Mouse (Mus musculus) monocyte, adult 5-6 weeks (primary cell): ENCODE data around the gene Vcam1. TPM values are rescaled to one million over a fixed set of nuclear protein-coding genes. Genes with fewer than 3 reads are reported as not detected.

ENCODE experiments used
- ATAC-seq: fragments of 153-309, 156-312 bp; replicated peaks from 2 replicates; pipeline ENCODE4 v1.8.0; 2017; ENCODE audit warnings: mild to moderate bottlenecking; ENCODE audit not compliant: low TSS enrichment, insufficient number of reproducible peaks, severe bottlenecking, poor library complexity, low FRiP score
- total RNA-seq: library from RNA; stranded (forward); fragments of 200-1000, 200-491, 200-594 nt; gene quantifications from 3 replicates; pipeline ENCODE4 v1.2.3, GENCODE M21; 2017

Vcam1 gene
- total RNA-seq, 1 experiment from 2014 or later = not detected

DNA sequence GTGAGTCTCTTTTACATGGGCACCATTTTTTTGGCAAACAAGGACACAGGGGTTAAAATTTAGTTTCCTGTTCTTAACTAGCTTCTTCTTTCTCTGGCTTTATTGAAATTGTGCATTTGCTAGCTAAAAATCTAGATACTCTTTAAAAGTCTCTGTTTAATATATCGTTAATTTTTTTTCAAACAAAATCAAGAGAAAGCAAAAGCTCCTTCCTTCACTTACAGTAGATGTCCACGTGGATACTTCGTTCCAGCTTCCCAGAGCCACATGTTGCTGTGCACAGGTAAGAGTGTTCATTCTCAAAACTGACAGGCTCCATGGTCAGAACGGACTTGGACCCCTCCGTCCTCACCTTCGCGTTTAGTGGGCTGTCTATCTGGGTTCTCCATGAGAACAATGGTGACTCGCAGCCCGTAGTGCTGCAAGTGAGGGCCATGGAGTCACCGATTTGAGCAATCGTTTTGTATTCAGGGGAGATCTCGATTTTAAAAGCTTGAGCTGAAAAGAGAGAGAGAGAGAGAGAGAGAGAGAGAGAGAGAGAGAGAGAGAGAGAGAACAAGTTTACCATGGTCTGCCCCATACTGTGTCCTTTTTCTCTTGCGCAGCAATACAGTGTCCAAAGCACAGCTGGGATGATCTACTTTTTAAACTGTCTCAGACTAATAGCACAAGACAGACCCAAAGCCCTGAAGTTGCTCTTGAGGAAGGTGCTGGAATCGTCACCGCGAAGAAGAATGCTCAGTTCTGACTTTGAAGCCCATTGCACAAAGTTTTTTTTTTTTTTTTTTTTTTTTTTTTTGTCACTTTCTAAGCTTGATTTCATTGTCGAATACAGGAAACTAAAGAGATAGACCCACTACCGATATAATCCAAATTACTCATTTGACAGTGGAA is 930 bp downstream of the Vcam1 start:
- ATAC-seq = no peak

GRCm38 (mm10) chr3:116127836-116128235 is 1.7 kb downstream of the Vcam1 start:
- no peak for ATAC-seq

GRCm38 (mm10) chr3:116127281-116127680 is 2.2 kb downstream of the Vcam1 start:
- no peak for ATAC-seq

DNA sequence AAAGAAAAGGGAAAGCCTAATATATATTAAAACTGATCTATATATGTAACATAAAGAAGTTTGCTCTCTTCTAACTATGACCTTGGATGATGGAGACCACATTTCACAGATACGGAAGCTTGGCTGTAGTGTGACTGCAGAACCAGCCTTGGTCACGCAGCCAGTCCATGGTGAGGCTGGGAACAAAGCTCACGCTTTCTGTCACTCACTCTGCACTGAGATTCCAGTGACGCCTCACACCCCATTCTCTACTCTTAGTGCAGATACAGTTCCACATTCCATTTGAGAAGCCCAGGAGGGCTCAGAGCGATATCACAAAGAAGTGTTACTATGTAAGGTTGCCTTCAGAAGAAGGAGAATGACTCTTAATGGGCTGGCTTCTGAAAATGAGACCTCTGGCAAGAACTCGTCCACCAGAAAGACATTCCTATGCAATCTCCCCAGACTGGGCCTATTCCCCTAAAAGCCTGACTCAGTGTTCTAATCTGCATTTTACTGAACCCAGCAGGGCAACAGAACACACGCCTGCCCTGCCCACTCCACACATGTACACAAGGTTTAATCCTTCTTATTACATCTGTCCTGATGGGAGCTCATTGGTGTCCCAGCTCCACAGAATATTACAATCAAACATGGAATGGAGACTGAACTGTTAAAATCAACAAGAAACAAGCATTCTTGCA is 2.8 kb downstream of the Vcam1 start:
- ATAC-seq = no peak

DNA sequence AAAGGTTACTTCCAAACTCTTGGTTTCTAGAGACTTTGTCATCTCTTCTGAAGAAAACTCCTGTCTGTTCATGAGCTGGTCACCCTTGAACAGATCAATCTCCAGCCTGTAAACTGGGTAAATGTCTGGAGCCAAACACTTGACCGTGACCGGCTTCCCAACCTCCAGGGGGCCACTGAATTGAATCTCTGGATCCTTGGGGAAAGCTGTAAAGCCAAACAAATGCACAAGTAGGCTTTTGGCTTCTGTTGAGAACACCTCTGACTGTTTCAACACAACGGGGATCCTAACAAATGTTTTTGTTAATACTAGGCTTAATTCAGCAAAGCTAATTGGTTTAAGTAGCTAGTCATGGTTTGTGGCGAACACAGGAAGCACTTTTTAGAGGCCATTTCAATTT is 3.4 kb downstream of the Vcam1 start:
- no peak for ATAC-seq

DNA sequence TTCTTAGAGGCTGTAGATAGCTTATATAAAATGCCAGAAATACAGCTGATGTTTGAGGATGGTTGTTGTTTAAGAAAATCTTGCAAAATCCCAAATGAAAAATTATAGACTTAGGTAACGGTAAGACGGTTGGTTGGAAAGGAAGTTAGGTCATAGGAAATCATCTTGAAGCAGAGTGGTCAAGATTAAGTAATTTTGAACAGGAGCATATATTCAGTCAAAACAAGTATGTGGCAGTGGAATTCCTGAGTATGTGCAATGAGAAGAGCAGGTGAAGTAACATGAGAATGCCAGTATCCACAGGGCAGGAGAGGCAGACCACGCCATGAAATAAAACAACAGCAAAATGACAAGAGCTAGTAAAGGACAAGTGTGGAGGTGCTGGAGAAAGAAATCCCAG is 5.7 kb downstream of the Vcam1 start:
- no peak for ATAC-seq

GRCm38 (mm10) chr3:116122696-116123095 is 6.8 kb downstream of the Vcam1 start:
- ATAC-seq = no peak

- ATAC-seq = no peak
Observed at GRCm38 (mm10) chr3:116121026-116121425, 8.5 kb downstream of the Vcam1 start.

- ATAC-seq = no peak
Observed at GRCm38 (mm10) chr3:116120391-116120790, 9.1 kb downstream of the Vcam1 start.

DNA sequence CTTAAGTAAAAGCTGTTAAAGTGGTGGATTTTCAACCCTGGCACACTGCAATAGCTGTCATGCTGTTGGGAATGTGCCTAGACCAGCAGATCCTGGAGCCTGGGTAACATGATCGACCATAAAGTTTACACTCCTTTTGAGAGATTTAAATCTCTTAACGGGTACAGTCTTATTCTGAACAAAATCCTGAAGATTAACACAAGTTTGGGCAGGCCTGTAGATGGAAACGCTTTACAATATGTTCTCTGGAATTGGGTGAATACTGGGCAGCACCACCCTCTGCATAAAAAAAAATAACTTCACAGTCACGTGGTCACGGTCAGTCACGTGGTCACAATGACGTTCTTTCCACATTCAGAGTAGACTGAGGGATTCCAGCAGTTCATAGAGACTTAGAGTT is 10.3 kb downstream of the Vcam1 start:
- no peak for ATAC-seq

DNA sequence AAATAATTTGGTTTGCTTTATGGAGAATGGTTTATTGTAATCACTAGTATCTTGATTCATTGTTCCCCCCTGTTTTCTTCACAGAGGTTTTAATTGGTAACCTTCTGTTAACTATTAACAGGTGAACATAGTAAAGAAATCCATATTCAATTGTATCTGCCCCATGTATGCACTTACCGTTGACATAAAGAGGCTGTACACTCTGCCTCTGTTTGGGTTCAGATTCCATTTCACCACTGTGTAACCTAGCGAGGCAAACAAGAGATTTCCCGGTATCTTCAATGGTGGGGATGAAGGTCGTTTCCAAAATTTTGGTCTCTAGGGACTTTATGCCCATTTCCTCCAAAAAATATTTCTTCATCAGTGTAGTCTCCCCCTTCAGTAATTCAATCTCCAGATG is 12.4 kb downstream of the Vcam1 start:
- no peak for ATAC-seq

DNA sequence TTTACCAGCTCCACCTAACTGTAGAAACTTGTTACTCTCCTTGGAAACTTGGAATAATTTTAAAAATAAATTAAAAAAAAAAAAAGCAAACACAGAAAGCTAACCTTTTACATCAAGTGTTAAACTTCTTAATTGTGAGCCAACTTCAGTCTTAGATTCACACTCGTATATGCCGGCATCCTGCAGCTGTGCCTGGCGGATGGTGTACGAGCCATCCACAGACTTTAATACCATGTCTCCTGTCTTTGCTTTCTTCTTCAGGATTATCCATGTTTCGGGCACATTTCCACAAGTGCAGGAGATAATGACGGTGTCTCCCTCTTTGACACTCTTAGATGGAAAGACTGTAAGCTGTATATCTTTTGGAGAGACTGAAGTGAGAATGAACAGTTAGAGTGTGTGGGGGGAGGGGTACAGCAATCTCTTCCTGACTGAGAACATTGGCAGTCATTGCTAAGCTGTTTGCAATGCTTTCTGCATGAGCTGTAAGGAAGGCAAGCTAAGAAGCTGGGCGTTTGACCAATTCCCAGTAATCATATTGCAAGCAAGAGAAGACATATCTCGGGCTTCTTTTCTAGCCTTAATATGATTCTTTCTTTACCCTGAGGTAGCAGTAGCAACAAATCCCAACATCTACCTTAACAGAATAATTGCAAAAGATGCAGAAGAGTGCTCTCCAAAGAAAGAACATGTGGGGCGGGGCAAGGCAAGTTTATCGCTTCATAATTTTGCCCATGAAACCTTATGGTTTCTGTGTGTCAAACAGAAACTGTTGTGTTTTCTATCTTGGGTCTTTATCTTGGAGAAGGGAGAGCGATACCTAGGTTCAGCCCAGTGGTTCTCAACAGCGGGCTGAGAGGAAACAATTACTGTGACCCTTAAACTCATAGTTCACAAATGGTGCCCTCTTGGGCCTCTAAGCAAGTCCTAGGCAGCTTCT is 15.0 kb downstream of the Vcam1 start:
- ATAC-seq = no peak

DNA sequence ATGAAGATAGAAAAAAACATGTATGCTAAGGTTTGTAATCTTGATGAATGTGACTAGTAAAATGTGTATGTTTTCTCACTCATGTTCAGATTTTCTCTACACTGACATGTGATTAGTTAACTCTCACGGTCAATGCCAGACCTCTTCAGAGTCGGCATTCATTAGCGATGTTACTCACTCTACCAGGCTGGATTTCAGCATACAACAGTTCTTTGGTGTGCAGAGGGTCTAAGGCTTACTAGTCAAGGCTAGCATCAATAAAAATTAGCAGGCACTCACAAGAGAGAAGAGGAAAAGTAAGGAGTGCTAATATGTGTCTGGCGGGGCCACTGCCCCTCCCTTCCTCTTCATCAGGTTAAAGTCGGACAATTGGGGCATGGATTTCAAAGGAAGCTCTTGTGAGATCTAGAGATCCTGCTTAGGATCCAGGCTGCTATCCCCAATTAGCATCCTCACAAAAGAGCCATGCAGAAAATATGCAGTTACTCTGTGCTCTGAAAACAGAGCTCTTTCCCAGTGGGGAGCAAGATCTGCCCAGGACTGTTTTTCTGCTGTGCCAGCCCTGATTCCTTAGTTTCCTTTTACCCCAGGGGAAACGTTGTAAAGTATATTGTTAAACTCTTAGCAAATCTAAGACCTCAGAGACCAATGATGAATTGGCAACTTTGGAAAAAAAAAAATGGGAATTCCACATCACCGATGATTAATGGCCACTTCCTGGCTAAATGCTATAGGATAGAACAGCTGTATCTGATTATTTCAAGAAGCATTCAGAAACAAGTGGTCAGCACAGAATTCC is 15.8 kb downstream of the Vcam1 start:
- no peak for ATAC-seq

DNA sequence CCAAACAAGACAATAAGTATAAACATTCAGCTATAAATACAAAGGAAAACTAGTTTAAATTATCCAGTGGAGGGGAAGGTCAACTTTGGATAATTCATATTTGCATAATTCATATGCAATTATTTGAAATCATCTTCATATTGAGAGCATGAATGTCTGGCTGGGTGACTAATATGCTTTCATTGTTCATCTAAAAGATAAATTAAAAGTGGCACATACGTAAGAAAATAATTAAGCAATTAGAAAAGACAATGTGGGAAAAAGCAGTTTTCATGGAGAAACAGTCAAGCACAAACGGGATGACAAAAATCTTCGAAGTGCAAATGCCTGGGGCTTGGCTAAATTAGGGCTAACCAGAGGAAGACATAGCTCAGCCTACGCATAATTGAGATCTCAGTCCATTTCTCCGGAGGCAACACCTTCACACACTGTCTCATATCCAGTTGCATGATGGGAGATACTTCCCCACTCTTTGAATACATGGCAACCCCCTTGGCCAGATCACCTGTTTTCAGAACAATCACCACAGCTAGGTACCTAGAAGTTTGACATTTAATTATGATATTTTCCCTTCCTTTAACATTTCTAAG is 16.6 kb downstream of the Vcam1 start:
- no peak for ATAC-seq

DNA sequence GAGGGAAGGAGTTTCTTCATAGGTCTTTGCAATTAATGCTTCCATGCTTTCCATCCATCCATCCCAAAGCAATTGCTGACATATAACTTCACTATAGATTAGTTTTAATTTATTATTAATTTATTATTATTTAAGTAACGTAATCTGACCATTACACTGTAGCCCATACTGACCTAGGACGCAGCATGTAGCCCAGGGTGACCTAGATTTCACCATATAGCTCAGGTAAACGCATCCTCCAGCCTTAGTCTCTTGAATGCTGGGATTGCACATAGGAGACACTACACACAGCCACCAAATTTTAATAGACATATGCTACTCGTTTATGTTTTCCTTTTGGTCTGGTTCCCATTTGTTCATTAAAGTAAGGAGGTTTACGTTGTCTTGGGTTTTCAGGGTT is 23.8 kb downstream of the Vcam1 start:
- no peak for ATAC-seq

- no peak for ATAC-seq
Observed at GRCm38 (mm10) chr3:116104866-116105647, 24.4 kb downstream of the Vcam1 start.

GRCm38 (mm10) chr3:116104270-116104669 is 25.2 kb downstream of the Vcam1 start:
- ATAC-seq = no peak
